Mouse (Mus musculus) C2C12 (cell line): Measurements from ENCODE around the gene Bdnf. TPM values are rescaled to one million over a fixed set of nuclear protein-coding genes. Genes with fewer than 3 reads are reported as not detected.

Experiments used
- H3K27me3 ChIP-seq: one replicate; pipeline ENCODE4 v1.6.1; 2011; ENCODE audit not compliant: control insufficient read depth, insufficient read depth, insufficient read length
- H3K36me3 ChIP-seq: one replicate; pipeline ENCODE4 v1.6.1; 2011; ENCODE audit not compliant: control insufficient read depth, insufficient read depth
- H3K4me3 ChIP-seq: one replicate; pipeline ENCODE4 v1.5.1; 2011; ENCODE audit warnings: mild to moderate bottlenecking, control low read depth; ENCODE audit not compliant: poor library complexity, insufficient read depth, severe bottlenecking
- H3K79me2 ChIP-seq: one replicate; pipeline ENCODE4 v1.6.1; 2011; ENCODE audit not compliant: control insufficient read depth, insufficient read depth
- H3K79me3 ChIP-seq: one replicate; pipeline ENCODE4 v1.6.1; 2011; ENCODE audit warnings: low read depth, control low read depth
- H3ac ChIP-seq: one replicate; pipeline ENCODE3; 2011; ENCODE audit warnings: low read depth; ENCODE audit not compliant: control insufficient read depth, insufficient read length
- CEBPB ChIP-seq: IDR thresholded peaks from one replicate; pipeline ENCODE4 v1.6.1; 2011; ENCODE audit warnings: low read depth, mild to moderate bottlenecking, control low read depth, moderate library complexity
- CTCF ChIP-seq: IDR thresholded peaks from one replicate; pipeline ENCODE4 v1.5.1; 2011; ENCODE audit not compliant: control insufficient read depth, insufficient read depth, insufficient read length
- FOSL1 ChIP-seq: IDR thresholded peaks from one replicate; pipeline ENCODE4 v1.8.0; 2011; ENCODE audit warnings: mild to moderate bottlenecking, low read length; ENCODE audit not compliant: poor library complexity, insufficient read depth, severe bottlenecking
- MAX ChIP-seq: IDR thresholded peaks from one replicate; pipeline ENCODE4 v1.6.1; 2011; ENCODE audit warnings: mild to moderate bottlenecking, control low read depth
- MYOD1 ChIP-seq: IDR thresholded peaks from one replicate; pipeline ENCODE4 v1.6.1; 2011; ENCODE audit warnings: low read depth; ENCODE audit not compliant: control insufficient read depth, insufficient read length
- MYOG ChIP-seq: IDR thresholded peaks from one replicate; pipeline ENCODE4 v1.6.1; 2011; ENCODE audit not compliant: control insufficient read depth, insufficient read length; ENCODE audit errors: extremely low read depth
- USF1 ChIP-seq: IDR thresholded peaks from one replicate; pipeline ENCODE4 v1.6.1; 2011; ENCODE audit warnings: low read depth, mild to moderate bottlenecking, control low read depth, moderate library complexity
- polyA plus RNA-seq: library from polyadenylated mRNA; unstranded; fragments of >200 nt; fragmentation: generic; extraction: Trizol; gene quantifications from one replicate; pipeline ENCODE4 v1.2.1, GENCODE M21; 2012; ENCODE audit warnings: missing spikeins

Gene Bdnf
- polyA plus RNA-seq, 1 experiment, result 4.5 TPM

GRCm38 (mm10) chr2:109768814-109769213 is 94.3 kb downstream of the Bdnf start:
- Histone ChIP-seq H3ac (no peak overlapping the region), H3K27me3 (no peaks in the 10 kb centered on the region), H3K36me3 (no peaks in the 10 kb centered on the region), H3K4me3 (no peak overlapping the region), H3K79me2 (no peaks in the 10 kb centered on the region), H3K79me3 (no peaks in the 10 kb centered on the region)
- TF ChIP-seq MYOD1 (no peak), MAX (no peak), FOSL1 (no peak), MYOG (no peak), CTCF (no peak), CEBPB (no peak), USF1 (no peak)

- H3ac ChIP-seq, result no peak overlapping the region
- H3K79me3 ChIP-seq, result no peaks in the 10 kb centered on the region
- H3K4me3 ChIP-seq, result no peak overlapping the region
- no peaks in the 10 kb centered on the region for H3K79me2 ChIP-seq
- H3K36me3 ChIP-seq, result no peaks in the 10 kb centered on the region
- H3K27me3 ChIP-seq, result no peaks in the 10 kb centered on the region
- TF ChIP-seq MYOD1 (no peak), CEBPB (no peak), FOSL1 (no peak), CTCF (no peak), USF1 (no peak), MAX (no peak), MYOG (no peak)
Observed at GRCm38 (mm10) chr2:109776374-109776773, 101.9 kb downstream of the Bdnf start.

Other genes starting within 250 kb of the Bdnf start
- 13.8 TPM for gene Lin7c, start 216.2 kb downstream of the Bdnf start, polyA plus RNA-seq
- gene Lgr4, start 242.9 kb downstream of the Bdnf start, polyA plus RNA-seq, result 6.7 TPM